Mouse (Mus musculus) megakaryocyte, embryonic 14.5 days (primary cell): ENCODE measurements around the gene Gabpb2.

Experiments used
- FLI1 ChIP-seq: IDR thresholded peaks from 2 replicates; pipeline ENCODE4 v1.6.1; 2012; ENCODE audit warnings: low read length, inconsistent platforms, mixed read lengths
- GATA1 ChIP-seq: IDR thresholded peaks from 3 replicates; pipeline ENCODE4 v1.6.1; 2012; ENCODE audit warnings: mixed read lengths, low read length, inconsistent platforms, borderline replicate concordance

DNA sequence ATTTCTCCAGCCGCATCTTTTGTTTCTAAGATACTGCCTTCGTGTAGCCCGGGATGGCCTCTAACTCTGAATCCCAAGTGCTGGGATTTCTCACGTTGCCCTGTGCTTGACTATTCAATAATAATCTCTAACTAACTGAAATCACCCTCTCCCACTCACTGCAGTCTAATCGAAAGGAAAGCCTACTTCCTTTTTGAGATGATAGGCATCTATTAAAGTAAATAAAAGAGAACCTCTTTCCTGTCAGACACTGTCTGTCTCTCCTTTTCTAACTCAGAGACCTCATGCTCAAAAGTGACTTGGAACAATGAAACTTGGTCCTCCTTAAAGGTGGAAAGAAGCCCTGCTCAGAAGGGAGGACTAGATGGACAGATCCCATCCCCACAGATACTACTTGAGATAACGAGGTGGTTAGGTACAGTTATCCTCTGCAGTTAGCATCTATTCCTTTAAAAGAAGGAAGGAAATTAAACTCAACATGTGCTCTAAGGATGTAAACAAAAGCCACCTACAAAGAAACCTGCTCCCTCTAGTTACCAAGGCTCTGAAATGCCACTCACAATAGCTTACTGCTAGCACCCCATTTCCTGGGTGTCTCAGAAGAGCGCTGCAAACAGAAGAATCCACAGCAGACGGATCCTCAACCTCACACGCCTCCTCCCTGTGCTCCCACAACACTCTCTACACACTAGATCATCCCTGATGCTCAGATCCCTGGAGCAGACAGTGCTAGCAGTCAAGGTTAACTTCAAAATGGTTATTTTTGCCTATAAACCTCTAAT lies 32.7 kb downstream of the Gabpb2 start:
- TF ChIP-seq GATA1 (no peak), FLI1 (no peak)
